Mouse (Mus musculus) lung, embryonic 14.5 days (tissue): ENCODE measurements at regions not wholly inside any gene's neighbourhood (a gene's known extent, or its start where the extent isn't known, plus 50 kb on each side); places are given as distances from the start of the nearest gene placed in this dataset.
A peak's percentile ranks its signal among the peaks of the same experiment; 100 is the strongest.

ENCODE experiments used
- ATAC-seq: fragments of 200-750 bp; cut with Nextera tagmentation; 2 replicates; pipeline ENCODE4 v1.8.0; 2017; ENCODE audit warnings: mild to moderate bottlenecking, moderate TSS enrichment, moderate library complexity; ENCODE audit not compliant: insufficient read depth
- DNase-seq: peaks from one replicate; pipeline ENCODE4 v3.0.0-alpha.2; 2015
- H3K27ac ChIP-seq: fragments of 300-500 bp; sonication (generic); 2 replicates; pipeline ENCODE4 v1.5.1; 2014; ENCODE audit warnings: low read depth, mild to moderate bottlenecking, moderate library complexity
- H3K27me3 ChIP-seq: fragments of 300-500 bp; sonication (generic); 2 replicates; pipeline ENCODE4 v1.6.1; 2014; ENCODE audit warnings: low read length, control low read depth; ENCODE audit not compliant: insufficient read depth
- H3K36me3 ChIP-seq: fragments of 300-500 bp; sonication (generic); 2 replicates; pipeline ENCODE4 v1.6.1; 2014; ENCODE audit warnings: control low read depth; ENCODE audit not compliant: insufficient read depth
- H3K4me1 ChIP-seq: fragments of 300-500 bp; sonication (generic); 2 replicates; pipeline ENCODE4 v1.6.1; 2014; ENCODE audit warnings: antibody characterized with exemption, control low read depth; ENCODE audit not compliant: insufficient read depth
- H3K4me2 ChIP-seq: fragments of 300-500 bp; sonication (generic); 2 replicates; pipeline ENCODE4 v1.6.1; 2014; ENCODE audit warnings: mild to moderate bottlenecking
- H3K4me3 ChIP-seq: fragments of 300-500 bp; sonication (generic); 2 replicates; pipeline ENCODE4 v1.5.1; 2014; ENCODE audit warnings: low read depth, low read length
- H3K9ac ChIP-seq: fragments of 300-500 bp; sonication (generic); 2 replicates; pipeline ENCODE4 v1.6.1; 2014
- H3K9me3 ChIP-seq: fragments of 300-500 bp; sonication (generic); 2 replicates; pipeline ENCODE4 v1.6.1; 2016; ENCODE audit warnings: low read depth, low read length, control low read depth
- CTCF ChIP-seq: IDR thresholded peaks from 2 replicates; pipeline ENCODE4 v1.5.1; 2016; ENCODE audit warnings: antibody characterized with exemption, low read depth
- WGBS: fragments of 180-500 bp; shearing (Covaris S2); extraction: QIAGEN DNeasy Blood & Tissue Kit; methylation state at CpG from one replicate; pipeline ENCODE4 v1.1.7; 2014; 5-methylcytosine and 5-hydroxymethylcytosine counted together

- H3K27me3 ChIP-seq: no peaks in the 10 kb centered on the region
- no peak for ATAC-seq
- H3K36me3 ChIP-seq: no peaks in the 10 kb centered on the region
- 62% methylated on average over 4 of the region's 4 CpGs for WGBS
- H3K9ac ChIP-seq: no peak overlapping the region
- TF ChIP-seq CTCF: no peak
- DNase-seq: no peak
- no peaks in the 10 kb centered on the region for H3K4me1 ChIP-seq
- H3K4me3 ChIP-seq: no peak overlapping the region
- no peak overlapping the region for H3K27ac ChIP-seq
- H3K9me3 ChIP-seq: no peaks in the 10 kb centered on the region
- no peak overlapping the region for H3K4me2 ChIP-seq
Observed at GRCm38 (mm10) chr3:38636806-38637205, 152.2 kb upstream of the Ankrd50 start.

- DNase-seq (no peak), ATAC-seq (no peak)
- TF ChIP-seq CTCF: no peak
Observed at GRCm38 (mm10) chr3:38633347-38633746, 148.7 kb upstream of the Ankrd50 start.

GRCm38 (mm10) chr3:38625575-38626184 is 141.0 kb upstream of the Ankrd50 start:
- Histone ChIP-seq H3K9me3 (no peaks in the 10 kb centered on the region), H3K27ac (peak overlapping the region; percentile 50; the same call in 1 of the 2 replicates), H3K4me3 (no peak overlapping the region), H3K9ac (no peak overlapping the region), H3K27me3 (no peaks in the 10 kb centered on the region), H3K4me1 (no peaks in the 10 kb centered on the region), H3K4me2 (no peak overlapping the region), H3K36me3 (no peaks in the 10 kb centered on the region)
- TF ChIP-seq CTCF: no peak
- DNase-seq (no peak), ATAC-seq (peak; percentile 35)
- 36% methylated on average over 12 of the region's 12 CpGs for WGBS

More at GRCm38 (mm10) chr3:38633347-38633746, 148.7 kb upstream of the Ankrd50 start:
- H3K4me1 ChIP-seq: no peaks in the 10 kb centered on the region
- no peak overlapping the region for H3K4me2 ChIP-seq
- no peaks in the 10 kb centered on the region for H3K27me3 ChIP-seq
- 59% methylated on average over 7 of the region's 7 CpGs for WGBS
- no peak overlapping the region for H3K27ac ChIP-seq
- H3K36me3 ChIP-seq: no peaks in the 10 kb centered on the region
- H3K9ac ChIP-seq: no peak overlapping the region
- H3K4me3 ChIP-seq: no peak overlapping the region
- no peaks in the 10 kb centered on the region for H3K9me3 ChIP-seq

GRCm38 (mm10) chr3:38617989-38618388 is 133.3 kb upstream of the Ankrd50 start:
- Histone ChIP-seq H3K36me3 (no peaks in the 10 kb centered on the region), H3K4me3 (no peak overlapping the region), H3K27ac (no peak overlapping the region), H3K4me1 (no peaks in the 10 kb centered on the region), H3K27me3 (no peaks in the 10 kb centered on the region), H3K9me3 (no peaks in the 10 kb centered on the region), H3K9ac (no peak overlapping the region), H3K4me2 (no peak overlapping the region)
- no peak for ATAC-seq
- no peak for TF ChIP-seq CTCF
- no peak for DNase-seq
- 31% methylated on average over 3 of the region's 3 CpGs for WGBS

GRCm38 (mm10) chr3:38617217-38617616 is 132.6 kb upstream of the Ankrd50 start:
- no peaks in the 10 kb centered on the region for H3K27me3 ChIP-seq
- no peak for TF ChIP-seq CTCF
- no peak overlapping the region for H3K27ac ChIP-seq
- no peak overlapping the region for H3K4me2 ChIP-seq
- H3K9me3 ChIP-seq: no peaks in the 10 kb centered on the region
- no peak for DNase-seq
- H3K9ac ChIP-seq: no peak overlapping the region
- no peaks in the 10 kb centered on the region for H3K36me3 ChIP-seq
- 75% methylated on average over 8 of the region's 8 CpGs for WGBS
- H3K4me3 ChIP-seq: no peak overlapping the region
- ATAC-seq: no peak
- H3K4me1 ChIP-seq: no peaks in the 10 kb centered on the region

GRCm38 (mm10) chr3:38613706-38614105 is 129.1 kb upstream of the Ankrd50 start:
- Histone ChIP-seq H3K27ac (no peak overlapping the region), H3K4me2 (no peak overlapping the region), H3K36me3 (no peaks in the 10 kb centered on the region), H3K9ac (no peak overlapping the region), H3K9me3 (no peaks in the 10 kb centered on the region), H3K4me3 (no peak overlapping the region), H3K4me1 (no peaks in the 10 kb centered on the region), H3K27me3 (no peaks in the 10 kb centered on the region)
- peak; percentile 42 for DNase-seq
- TF ChIP-seq CTCF: peak; percentile 45
- 76% methylated on average over 6 of the region's 6 CpGs for WGBS
- no peak for ATAC-seq

- H3K27ac ChIP-seq: no peak overlapping the region
- DNase-seq: no peak
- no peak for TF ChIP-seq CTCF
- WGBS: 95% methylated on average over 1 of the region's 1 CpGs
- no peak overlapping the region for H3K4me2 ChIP-seq
- H3K27me3 ChIP-seq: no peaks in the 10 kb centered on the region
- no peak overlapping the region for H3K9ac ChIP-seq
- no peaks in the 10 kb centered on the region for H3K9me3 ChIP-seq
- no peak for ATAC-seq
- H3K4me3 ChIP-seq: no peak overlapping the region
- no peaks in the 10 kb centered on the region for H3K36me3 ChIP-seq
- H3K4me1 ChIP-seq: no peaks in the 10 kb centered on the region
Observed at GRCm38 (mm10) chr3:38591531-38591930, 106.9 kb upstream of the Ankrd50 start.
